Mouse (Mus musculus): ENCODE measurements around the gene Lgmn.

Gene Lgmn

DNA sequence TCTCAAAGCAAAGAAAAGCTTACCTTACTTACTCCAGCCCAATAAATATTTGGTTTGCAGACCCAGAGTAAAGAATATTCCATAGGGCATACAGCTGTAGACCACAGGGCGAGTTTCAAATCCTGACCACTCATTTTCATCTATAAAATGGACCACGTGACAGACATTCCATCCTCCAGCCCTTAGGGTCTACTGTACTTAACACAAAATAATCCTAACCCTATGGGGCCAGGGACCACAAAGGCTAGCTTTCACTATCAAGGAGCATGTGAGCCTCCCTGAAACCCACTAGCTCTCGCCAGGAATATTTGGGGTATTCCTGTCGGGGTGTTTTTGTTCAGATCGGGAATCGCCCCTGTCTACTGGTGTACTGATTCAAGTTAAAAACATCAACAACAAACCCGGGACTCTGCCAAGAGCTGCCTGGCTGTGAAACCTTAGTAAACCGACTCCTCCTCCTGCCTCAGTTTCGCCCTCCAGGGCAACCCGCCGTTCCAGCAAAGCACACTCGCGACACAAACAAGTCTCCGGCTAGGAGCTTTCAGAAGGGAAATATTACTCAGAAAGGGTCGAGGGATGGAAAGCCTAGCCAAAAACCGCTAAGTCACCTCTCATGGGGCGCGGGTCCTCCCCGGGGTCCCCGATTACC is 506 bp downstream of the Lgmn start:
- in situ Hi-C loops (cut with MboI; ENCODE audit: unreplicated experiment in 2 of 2) = loop anchor here in 1 of 2 experiments (25.0 kb wide), 1 partner anchor 898 kb away; no protein-coding TSS in a partner anchor

DNA sequence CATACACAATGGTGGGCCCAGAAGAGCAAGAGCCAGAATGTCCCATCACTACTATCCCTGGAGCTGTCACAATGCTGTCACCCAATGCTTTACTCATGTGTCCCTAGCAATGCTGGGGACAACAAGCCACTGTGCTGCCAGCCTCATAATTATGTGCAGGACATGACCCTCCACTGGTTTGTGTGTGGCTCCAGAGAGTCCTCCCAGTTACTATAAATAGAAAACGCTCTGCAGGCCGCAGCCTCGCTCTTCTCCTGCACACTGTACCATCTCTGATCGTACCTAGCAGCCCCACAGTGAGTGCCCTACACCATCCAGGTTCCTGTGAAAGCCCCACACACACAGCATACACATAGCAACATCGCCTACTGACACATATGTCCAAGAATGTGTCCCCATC is 1.7 kb downstream of the Lgmn start:
- in situ Hi-C loops (cut with MboI; ENCODE audit: unreplicated experiment in 2 of 2) = loop anchor here in 1 of 2 experiments (25.0 kb wide), 1 partner anchor 899 kb away; no protein-coding TSS in a partner anchor

GRCm38 (mm10) chr12:102436939-102437526 is 2.6 kb downstream of the Lgmn start:
- in situ Hi-C loops (cut with MboI; ENCODE audit: unreplicated experiment in 2 of 2) = loop anchor here in 1 of 2 experiments (25.0 kb wide), 1 partner anchor 900 kb away; no protein-coding TSS in a partner anchor

GRCm38 (mm10) chr12:102434107-102434506 is 5.5 kb downstream of the Lgmn start:
- in situ Hi-C loops (cut with MboI; ENCODE audit: unreplicated experiment in 2 of 2) = loop anchor here in 1 of 2 experiments (25.0 kb wide), 1 partner anchor 903 kb away; no protein-coding TSS in a partner anchor

DNA sequence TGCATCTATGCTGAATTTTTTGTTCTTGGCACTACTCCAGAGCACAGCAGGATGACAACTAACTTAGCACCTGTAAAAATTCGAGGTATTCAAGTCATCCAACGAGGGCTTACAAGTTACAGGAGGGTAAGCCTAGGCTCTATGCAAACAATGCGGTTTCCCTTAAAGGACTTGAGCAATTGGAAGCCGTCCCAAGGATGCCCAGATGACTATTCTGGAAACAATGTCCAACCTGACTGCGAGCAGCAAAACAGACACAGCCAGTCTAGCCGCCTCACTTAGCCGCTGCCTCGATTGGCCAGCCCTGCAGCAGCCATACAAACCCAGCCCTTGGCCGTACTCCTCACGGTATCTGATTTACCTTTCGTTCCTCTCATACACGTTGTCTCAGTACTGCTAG is 7.4 kb downstream of the Lgmn start:
- in situ Hi-C loops (cut with MboI; ENCODE audit: unreplicated experiment in 2 of 2) = loop anchor here in 1 of 2 experiments (25.0 kb wide), 1 partner anchor 905 kb away; no protein-coding TSS in a partner anchor

- in situ Hi-C loops (cut with MboI; ENCODE audit: unreplicated experiment in 2 of 2) = loop anchor here in 1 of 2 experiments (25.0 kb wide), 1 partner anchor 907 kb away; no protein-coding TSS in a partner anchor
These were observed 9.4 kb downstream of the Lgmn start for GRCm38 (mm10) chr12:102430228-102430627.

- in situ Hi-C loops (cut with MboI; ENCODE audit: unreplicated experiment in 2 of 2) = loop anchor here in 1 of 2 experiments (25.0 kb wide), 1 partner anchor 908 kb away; no protein-coding TSS in a partner anchor
These were observed 10.0 kb downstream of the Lgmn start for GRCm38 (mm10) chr12:102429656-102430055.

DNA sequence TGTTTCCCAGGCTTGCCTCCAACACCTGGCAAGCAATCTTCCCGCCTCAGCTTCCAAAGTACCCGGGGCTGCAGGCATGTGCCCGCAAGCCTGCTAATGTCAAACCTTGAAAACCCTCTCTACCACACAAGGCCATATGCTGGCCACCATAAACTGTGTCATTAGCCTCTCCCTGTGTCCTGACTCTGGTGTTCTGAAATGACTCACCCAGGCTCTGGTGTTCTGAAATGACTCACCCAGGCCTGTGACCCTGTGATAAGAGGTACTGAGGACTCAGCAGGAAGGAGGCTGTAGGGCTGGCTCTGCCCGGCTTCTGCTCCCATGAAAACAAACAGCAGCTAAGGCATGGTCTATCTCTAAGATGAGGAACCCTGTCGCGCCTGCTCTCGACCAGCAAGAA is 13.3 kb downstream of the Lgmn start:
- in situ Hi-C loops (cut with MboI; ENCODE audit: unreplicated experiment in 2 of 2) = loop anchor here in 1 of 2 experiments (25.0 kb wide), 1 partner anchor 911 kb away; no protein-coding TSS in a partner anchor

DNA sequence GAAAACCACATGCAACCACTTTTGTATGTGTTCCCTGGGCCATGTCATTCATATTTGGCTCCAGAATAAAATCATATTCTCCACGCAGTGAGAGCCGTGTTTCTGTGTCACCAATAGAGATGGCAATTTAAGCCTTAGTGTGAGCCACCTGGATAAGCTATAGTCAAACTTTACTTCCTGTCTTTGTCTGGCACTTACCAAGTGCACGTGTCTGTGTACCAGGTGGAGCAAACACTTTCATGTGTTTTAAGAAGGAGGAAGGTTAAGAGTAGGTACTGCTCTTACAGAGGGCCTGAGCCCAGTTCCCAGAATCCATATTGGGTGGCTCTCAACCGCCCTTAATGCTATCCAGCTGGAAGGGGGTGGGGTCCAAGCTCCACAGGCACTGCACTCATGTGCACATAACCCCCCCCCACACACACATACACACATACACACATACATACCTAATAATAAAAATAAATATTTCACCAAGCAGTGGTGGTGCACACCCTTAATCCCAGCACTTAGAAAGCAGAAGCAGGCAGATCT is 14.5 kb downstream of the Lgmn start:
- in situ Hi-C loops (cut with MboI; ENCODE audit: unreplicated experiment in 2 of 2) = loop anchor here in 1 of 2 experiments (25.0 kb wide), 1 partner anchor 912 kb away; no protein-coding TSS in a partner anchor

DNA sequence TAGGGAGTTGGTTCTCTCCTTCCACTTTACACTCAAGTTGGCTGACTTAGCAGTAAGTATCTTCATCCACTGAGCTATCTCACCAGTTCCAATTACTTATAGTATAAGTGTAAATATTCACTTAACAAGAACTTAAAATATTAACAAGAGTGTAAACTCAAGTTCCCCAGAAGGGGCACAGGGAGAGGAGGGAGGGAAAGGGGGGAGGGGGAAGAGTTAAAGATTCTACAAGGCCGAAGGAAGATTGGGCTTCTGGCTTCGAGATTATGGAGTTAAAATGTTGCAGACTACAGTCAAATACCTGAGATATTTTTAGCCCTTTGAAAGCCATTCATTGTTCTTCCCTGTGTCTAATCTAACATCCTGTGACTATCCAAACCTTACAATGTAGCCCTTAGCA is 15.2 kb downstream of the Lgmn start:
- in situ Hi-C loops (cut with MboI; ENCODE audit: unreplicated experiment in 2 of 2) = no loop called here

DNA sequence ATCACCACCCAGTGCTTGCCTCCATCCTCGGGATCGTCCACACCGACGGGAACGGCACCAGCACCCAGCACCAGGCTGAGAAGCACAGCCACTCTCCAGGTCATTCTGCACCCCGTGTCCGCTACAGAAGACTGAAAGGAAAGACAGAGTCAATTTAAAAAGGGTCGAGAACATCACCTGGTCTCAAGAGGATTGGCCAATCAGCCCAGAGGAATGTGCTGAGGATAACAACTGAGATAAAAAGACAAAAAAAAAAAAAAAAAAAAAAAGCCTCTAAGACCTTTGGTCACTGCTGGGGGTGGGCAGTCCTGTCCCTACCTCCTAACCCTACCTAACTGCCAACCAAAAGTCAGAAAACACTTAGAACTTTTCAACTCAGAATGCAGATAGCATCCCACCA is 16.0 kb downstream of the Lgmn start:
- in situ Hi-C loops (cut with MboI; ENCODE audit: unreplicated experiment in 2 of 2) = no loop called here

DNA sequence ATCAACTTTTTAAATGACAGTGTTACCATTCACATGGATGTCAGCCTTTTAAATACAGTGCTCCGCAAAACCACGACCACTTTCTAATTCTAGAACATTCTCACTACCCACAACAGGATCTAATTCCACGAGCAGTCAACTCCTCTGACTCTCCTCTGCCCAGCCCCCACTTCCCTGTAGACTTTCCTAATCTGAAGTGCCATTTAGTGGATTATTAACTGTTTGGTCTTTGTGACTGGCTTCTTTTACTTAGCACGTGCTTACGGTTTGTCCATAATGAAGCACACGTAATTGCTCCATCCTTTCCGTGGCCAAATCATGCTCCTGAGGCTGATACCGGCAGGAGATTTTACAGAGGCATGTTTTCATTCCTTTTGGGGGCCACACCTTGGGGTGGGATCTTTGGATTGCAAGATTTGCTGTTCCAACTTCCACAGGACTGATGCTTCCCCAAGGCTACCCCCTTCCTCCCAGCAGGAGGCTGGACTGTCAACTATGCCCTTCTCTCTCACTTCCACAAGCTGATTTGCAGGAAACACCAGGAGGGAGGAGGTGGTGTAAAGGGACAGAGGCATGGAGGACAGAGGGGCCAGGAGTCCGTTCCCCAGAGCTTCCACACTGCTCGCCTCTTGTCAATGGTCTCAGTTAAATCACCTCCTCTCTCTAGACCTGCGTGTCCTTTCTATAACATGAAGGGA is 16.8 kb downstream of the Lgmn start:
- in situ Hi-C loops (cut with MboI; ENCODE audit: unreplicated experiment in 2 of 2) = no loop called here

DNA sequence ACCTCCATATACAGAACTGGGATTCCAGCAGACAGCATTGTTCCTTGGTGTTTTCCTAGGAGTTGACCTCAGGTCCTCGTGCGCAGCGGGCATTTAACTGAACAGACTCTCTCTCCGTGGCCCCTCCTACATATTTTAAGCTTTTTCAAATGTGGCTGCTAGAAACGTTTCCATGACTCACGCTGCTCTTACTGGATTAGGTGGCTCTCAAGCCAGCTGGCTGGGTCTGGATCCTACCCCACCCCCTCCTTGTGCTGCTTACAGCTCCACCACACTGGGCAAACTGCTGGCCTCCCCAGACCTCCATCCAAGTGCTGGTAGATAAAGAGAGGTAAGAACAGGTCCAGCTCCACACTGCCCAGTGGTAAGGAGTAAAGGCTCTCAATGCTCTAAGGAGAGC is 17.5 kb downstream of the Lgmn start:
- in situ Hi-C loops (cut with MboI; ENCODE audit: unreplicated experiment in 2 of 2) = no loop called here

- in situ Hi-C loops (cut with MboI; ENCODE audit: unreplicated experiment in 2 of 2) = no loop called here
These were observed 19.3 kb downstream of the Lgmn start for GRCm38 (mm10) chr12:102420168-102420890.

GRCm38 (mm10) chr12:102419544-102419943 is 20.1 kb downstream of the Lgmn start:
- in situ Hi-C loops (cut with MboI; ENCODE audit: unreplicated experiment in 2 of 2) = no loop called here

DNA sequence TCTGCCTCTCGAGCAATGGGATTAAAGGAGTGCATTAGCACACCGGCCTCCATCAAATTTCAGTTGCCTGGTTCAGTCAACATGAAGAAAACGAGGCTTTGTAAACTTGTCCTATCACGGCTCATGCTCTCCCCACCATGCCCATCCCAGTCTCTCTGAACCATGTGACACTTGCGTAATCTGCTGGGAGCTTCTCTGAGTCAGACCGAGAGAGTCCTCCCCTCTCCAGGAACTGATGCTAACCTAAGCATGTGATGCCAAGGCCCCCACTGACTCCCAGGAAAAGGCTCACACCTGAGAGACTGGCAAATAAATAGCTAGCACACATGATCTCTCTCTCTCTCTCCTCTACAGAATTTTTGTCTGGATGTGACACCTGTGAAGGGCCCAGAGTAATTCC is 21.9 kb downstream of the Lgmn start:
- in situ Hi-C loops (cut with MboI; ENCODE audit: unreplicated experiment in 2 of 2) = no loop called here

GRCm38 (mm10) chr12:102416955-102417510 is 22.6 kb downstream of the Lgmn start:
- in situ Hi-C loops (cut with MboI; ENCODE audit: unreplicated experiment in 2 of 2) = no loop called here

DNA sequence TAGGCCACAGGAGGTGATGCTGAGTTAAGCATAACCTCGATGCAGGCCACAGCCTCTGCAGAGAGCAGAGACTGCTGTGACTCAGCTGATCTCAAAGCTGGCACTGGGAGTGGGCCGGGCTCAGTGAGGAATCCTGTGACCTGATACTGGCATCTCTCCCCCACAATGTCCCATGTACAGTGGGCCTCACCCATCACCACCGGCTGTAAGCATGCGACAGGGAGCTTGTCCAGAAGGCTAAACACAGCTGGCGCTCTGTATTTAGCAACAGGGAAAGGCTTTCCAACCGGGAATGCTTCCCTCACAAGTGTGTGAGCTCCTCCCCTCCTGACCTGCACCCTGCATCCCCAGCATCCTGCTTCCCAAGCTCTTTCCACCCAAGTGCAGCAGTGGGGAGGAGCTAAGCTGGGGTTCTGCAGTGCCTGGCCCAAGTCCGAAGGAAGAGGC is 23.2 kb downstream of the Lgmn start:
- in situ Hi-C loops (cut with MboI; ENCODE audit: unreplicated experiment in 2 of 2) = no loop called here

DNA sequence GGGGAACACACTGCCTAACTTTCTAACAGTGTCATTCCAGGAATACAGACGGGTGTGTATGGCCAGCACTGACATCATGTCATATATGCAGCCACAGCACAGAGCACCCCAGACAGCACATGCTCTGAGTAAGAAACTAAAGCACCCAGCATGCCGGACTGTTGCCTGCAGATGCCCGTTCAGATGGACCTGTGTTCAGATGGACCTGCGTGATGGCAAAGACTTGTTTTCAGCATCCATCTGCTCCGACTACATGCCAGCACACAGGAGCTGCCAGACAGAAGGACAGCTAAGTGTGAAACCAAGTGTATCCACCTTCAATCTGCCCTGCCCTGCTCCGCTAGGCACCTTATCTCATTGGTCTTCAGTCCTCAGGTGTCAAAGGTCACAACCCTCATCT is 24.9 kb downstream of the Lgmn start:
- in situ Hi-C loops (cut with MboI; ENCODE audit: unreplicated experiment in 2 of 2) = no loop called here

GRCm38 (mm10) chr12:102413171-102413570 is 26.4 kb downstream of the Lgmn start:
- in situ Hi-C loops (cut with MboI; ENCODE audit: unreplicated experiment in 2 of 2) = no loop called here
